Mouse (Mus musculus): ENCODE results near the gene Dus3l.

DNA sequence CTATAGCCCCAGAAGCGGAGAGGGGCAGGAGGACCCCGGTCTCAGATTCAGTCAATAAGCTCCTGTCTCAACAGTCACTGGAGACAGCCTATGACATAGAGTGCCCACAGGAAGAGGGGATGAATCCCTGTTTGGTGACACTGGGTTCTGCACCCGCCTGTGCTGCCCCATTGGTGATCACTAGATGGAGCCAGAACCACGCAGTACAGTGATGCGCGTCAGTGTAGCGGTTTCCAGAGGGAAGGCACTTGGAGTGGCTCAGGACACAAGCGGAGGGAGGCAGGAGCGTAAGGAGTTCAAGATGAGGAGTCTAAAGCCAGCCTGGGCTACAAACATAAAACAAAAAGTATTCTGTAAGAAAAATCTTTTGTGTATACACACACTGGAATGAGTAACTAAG lies 44.0 kb downstream of the Dus3l start:
- TF ChIP-seq CTCF (IDR thresholded peaks at IDR 0.05; ENCODE audit: extremely low read depth, insufficient read length, insufficient replicate concordance, low read depth, low read length), result peak; percentile 91; the same call in 1 of the 2 replicates
- TF ChIP-seq POLR2A (IDR thresholded peaks at IDR 0.05; ENCODE audit: low read depth, low read length), result no peak
